Mouse (Mus musculus) E14TG2a.4 (cell line): ENCODE measurements at regions not wholly inside any gene's neighbourhood (a gene's known extent, or its start where the extent isn't known, plus 50 kb on each side); places are given as distances from the start of the nearest gene placed in this dataset.

Experiments
- CTCF ChIP-seq: conservative IDR thresholded peaks from 2 replicates; pipeline ENCODE4 v1.5.1; 2014; ENCODE audit warnings: low read length
- NANOG ChIP-seq: IDR thresholded peaks from 2 replicates; pipeline ENCODE4 v1.6.1; 2014; ENCODE audit warnings: borderline replicate concordance, low read length, mixed read lengths
- POU5F1 ChIP-seq: IDR thresholded peaks from 2 replicates; pipeline ENCODE4 v1.6.1; 2014; ENCODE audit warnings: low read length, borderline replicate concordance

- TF ChIP-seq CTCF (no peak), POU5F1 (no peak), NANOG (no peak)
These were observed 132.2 kb downstream of the Lca5 start for GRCm38 (mm10) chr9:83308771-83309170.
